Mouse (Mus musculus) left cerebral cortex, adult 2 months (tissue): Measurements from ENCODE around the gene 4930412O13Rik. TPM values are rescaled to one million over a fixed set of nuclear protein-coding genes. Genes with fewer than 3 reads are reported as not detected.

Source experiments
- DNase-seq, 2 experiments: peaks; one replicate each; pipeline ENCODE4 v3.0.0; 2021 to 2022; ENCODE audit warnings: low spot score in 2 of 2, mixed read lengths in 1 of 2; ENCODE audit errors: extremely low spot score in 1 of 2
- H3K27ac ChIP-seq: fragments of 200-600 bp; 2 replicates; pipeline ENCODE4 v1.8.1; 2022
- H3K4me3 ChIP-seq: fragments of 200-600 bp; 2 replicates; pipeline ENCODE4 v1.8.1; 2022
- CTCF ChIP-seq: fragments of 200-600 bp; IDR thresholded peaks from 2 replicates; pipeline ENCODE4 v1.8.1; 2022; ENCODE audit warnings: antibody characterized with exemption, mild to moderate bottlenecking, moderate library complexity
- intact Hi-C: fragments of 180-260 bp; cut with DNase I; formaldehyde crosslinking; loops from one replicate; pipeline ENCODE4 v1.15.1; 2025
- total RNA-seq, 2 experiments: library from RNA; stranded (reverse); gene quantifications; 2 replicates each; pipeline ENCODE4 v1.2.3; 2021

Gene 4930412O13Rik
- total RNA-seq, 2 experiments from 2014 or later = not detected

DNA sequence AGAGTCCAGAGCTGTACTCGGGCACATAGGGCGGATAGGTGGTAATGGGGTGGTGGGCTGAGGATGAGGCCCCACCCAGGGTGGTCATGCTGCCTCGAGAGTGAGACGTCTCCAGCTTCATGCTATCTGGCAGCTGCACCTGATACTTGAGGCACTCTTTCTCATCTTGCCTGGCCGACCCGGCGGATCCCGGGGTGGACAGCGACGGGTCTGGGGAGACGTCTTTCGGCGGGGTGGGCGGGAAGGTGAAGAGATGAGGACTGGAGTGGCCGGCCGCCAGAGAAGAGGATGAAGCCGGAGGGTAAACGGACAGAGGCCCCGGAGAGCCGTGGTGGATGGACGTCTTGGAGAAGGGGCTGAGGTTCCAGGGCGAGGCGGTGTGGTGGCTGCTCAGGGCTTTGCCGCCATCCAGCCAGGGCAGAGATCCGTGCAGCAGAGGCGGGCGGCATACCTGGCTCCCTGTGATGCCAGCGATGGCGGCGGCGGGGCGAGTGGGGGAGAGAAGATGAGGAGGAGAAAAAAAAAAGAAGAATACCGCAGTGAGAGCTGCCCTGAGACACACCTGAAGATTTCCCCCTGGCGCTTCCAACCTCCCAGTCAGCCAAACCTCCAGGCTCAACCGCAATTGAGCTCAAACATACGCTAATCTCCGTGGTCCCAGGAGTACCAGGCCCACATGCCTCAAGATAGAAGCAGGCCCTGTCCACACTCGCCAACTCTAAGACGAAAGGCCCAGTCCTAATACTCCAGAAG is 6.4 kb upstream of the 4930412O13Rik start:
- no peak overlapping the region for H3K4me3 ChIP-seq
- TF ChIP-seq CTCF = no peak
- DNase-seq = no peak
- intact Hi-C loops = loop anchor here (5.0 to 10.0 kb wide), 2 partner anchors 498 to 1120 kb away; partner anchors contain the start of gene Sfmbt2
- H3K27ac ChIP-seq = no peak overlapping the region

GRCm38 (mm10) chr2:9875220-9875619 is 5.8 kb upstream of the 4930412O13Rik start:
- Histone ChIP-seq H3K27ac (no peak overlapping the region), H3K4me3 (no peak overlapping the region)
- no peak for DNase-seq
- TF ChIP-seq CTCF = no peak
- intact Hi-C loops = loop anchor here (5.0 to 10.0 kb wide), 2 partner anchors 497 to 1120 kb away; partner anchors contain the start of gene Sfmbt2

- no peak overlapping the region for H3K27ac ChIP-seq
- intact Hi-C loops = loop anchor here (2.0 to 10.0 kb wide), 3 partner anchors 19 to 1121 kb away; partner anchors contain the start of gene Sfmbt2
- no peak for TF ChIP-seq CTCF
- no peak overlapping the region for H3K4me3 ChIP-seq
- no peak for DNase-seq
These were observed 5.2 kb upstream of the 4930412O13Rik start for GRCm38 (mm10) chr2:9875676-9876357.

DNA sequence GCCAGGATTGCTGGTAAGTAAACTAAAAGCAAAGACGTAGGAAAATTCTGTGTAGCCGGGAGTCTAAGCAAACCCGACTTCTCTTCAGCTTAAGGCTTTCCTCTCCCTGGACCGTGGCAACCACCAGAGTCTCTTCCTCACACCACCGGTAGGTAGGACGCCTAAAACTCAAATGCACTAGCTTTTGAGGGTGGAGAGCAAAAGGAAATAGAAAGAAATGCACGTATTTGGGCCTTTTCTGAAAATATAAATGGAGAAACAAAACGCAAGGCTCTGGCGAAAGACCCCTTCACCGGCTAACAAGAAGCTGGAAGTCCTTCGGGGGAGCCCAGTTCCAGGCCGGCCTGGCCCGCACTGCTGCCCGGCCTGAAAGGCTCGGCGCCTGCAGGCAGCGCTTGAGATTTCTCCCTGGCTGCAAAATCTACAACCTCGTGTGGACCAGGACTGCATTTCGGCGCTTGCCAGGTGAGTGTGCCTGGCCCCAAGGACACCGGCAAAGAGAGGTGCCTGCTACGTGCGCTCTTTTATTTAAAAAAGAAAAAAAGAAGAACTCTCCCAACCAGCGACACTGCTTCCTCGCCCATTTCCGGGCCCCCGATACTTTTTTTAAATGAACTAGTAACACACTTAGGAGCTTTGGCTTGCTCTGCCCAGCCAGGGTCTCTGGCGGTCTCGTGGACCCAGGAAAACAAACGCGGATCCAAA is 4.3 kb upstream of the 4930412O13Rik start:
- no peak overlapping the region for H3K4me3 ChIP-seq
- H3K27ac ChIP-seq = no peak overlapping the region
- no peak for DNase-seq
- no peak for TF ChIP-seq CTCF
- intact Hi-C loops = loop anchor here (2.0 to 10.0 kb wide), 3 partner anchors 18 to 1122 kb away; partner anchors contain the start of gene Sfmbt2

DNA sequence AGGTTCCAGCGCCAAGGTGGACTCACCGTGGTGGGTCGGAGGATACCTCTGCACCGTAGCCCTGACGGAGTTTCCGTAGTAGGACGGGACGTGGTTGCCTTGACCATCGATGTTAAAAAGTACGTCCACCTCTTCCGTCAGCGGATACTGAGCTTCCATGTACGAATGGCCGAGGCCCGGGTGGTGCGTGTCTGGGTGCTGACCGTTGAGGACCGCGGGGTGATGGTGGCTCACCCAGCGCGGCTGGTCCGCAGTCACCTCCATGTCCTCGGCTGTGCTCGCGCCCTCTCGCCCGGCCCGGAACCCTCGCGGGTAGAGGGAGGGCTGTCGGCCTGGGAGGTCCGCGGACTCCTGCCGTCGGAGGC is 3.7 kb upstream of the 4930412O13Rik start:
- intact Hi-C loops = loop anchor here (2.0 to 10.0 kb wide), 3 partner anchors 17 to 1123 kb away; partner anchors contain the start of gene Sfmbt2
- no peak for TF ChIP-seq CTCF
- DNase-seq = no peak
- Histone ChIP-seq H3K4me3 (no peak overlapping the region), H3K27ac (no peak overlapping the region)

DNA sequence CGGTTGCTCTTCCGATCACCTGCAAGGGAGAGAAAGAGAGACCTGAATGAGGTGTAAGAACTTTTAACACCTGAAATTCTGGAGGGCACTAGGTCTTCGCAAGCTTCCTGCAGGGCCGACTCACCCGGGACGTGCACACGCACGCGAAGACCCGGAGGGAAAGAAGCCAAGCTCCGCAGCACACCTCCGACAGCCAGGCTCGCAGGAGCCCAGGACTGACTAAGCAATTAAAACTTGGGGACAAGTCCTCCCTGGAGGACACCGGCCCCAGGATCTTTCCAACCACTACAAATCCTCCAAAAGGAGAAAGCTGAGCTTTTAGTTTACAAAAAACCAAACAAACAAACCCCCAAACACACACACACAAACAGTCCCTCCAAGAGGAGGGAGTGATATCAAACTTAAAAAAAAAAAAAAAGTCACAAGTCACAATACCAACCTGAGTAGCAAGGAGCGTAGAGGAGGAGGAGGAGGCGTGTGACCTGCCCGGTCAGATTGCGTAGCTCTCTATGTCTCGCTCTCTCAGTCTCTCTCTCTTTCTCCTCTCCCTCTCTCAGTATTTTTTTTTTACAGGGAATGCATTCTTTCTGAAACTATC is 3.0 kb upstream of the 4930412O13Rik start:
- intact Hi-C loops = loop anchor here (2.0 to 10.0 kb wide), 3 partner anchors 17 to 1123 kb away; partner anchors contain the start of gene Sfmbt2
- DNase-seq = no peak
- H3K4me3 ChIP-seq = peak overlapping the region; percentile 9; the same call in 1 of the 2 replicates
- TF ChIP-seq CTCF = no peak
- H3K27ac ChIP-seq = no peak overlapping the region

GRCm38 (mm10) chr2:9878564-9879081 is 2.4 kb upstream of the 4930412O13Rik start:
- no peak for DNase-seq
- H3K4me3 ChIP-seq = peak overlapping the region; percentile 9; the same call in 1 of the 2 replicates
- no peak overlapping the region for H3K27ac ChIP-seq
- no peak for TF ChIP-seq CTCF
- intact Hi-C loops = loop anchor here (5.0 to 10.0 kb wide), 2 partner anchors 494 to 1124 kb away; partner anchors contain the start of gene Sfmbt2

- Histone ChIP-seq H3K4me3 (peak overlapping the region; percentile 9; the same call in 1 of the 2 replicates), H3K27ac (no peak overlapping the region)
- TF ChIP-seq CTCF = no peak
- intact Hi-C loops = loop anchor here (5.0 to 10.0 kb wide), 2 partner anchors 493 to 1124 kb away; partner anchors contain the start of gene Sfmbt2
- no peak for DNase-seq
These were observed 2.0 kb upstream of the 4930412O13Rik start for GRCm38 (mm10) chr2:9879092-9879491.

DNA sequence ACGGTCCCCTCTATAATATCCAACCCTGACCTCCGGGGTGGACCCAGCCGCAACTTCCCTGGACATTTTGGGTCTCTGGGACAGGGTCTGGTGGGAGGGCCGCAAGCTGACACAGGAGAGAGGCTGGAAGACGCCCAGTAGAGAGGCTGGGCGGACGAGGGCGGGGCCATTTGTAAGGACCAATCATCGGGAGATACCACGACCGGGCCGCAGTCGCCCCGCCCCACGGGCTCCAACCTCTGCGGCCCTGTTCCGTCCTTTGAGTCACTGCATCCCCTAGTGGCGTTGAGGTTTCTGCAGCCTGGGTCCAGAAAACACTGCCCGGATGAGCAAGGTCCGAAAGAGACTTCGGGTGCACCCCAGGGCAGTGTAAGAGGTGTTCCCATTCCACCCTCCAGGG is 1.6 kb upstream of the 4930412O13Rik start:
- Histone ChIP-seq H3K4me3 (peak overlapping the region; percentile 9; the same call in 1 of the 2 replicates), H3K27ac (no peak overlapping the region)
- TF ChIP-seq CTCF = peak; percentile 55
- peak in 1 of 2 experiments; percentile 40 for DNase-seq
- intact Hi-C loops = loop anchor here (5.0 to 10.0 kb wide), 2 partner anchors 493 to 1125 kb away; partner anchors contain the start of gene Sfmbt2

GRCm38 (mm10) chr2:9880271-9880670 is 781 bp upstream of the 4930412O13Rik start:
- no peak for TF ChIP-seq CTCF
- intact Hi-C loops = loop anchor here (10.0 kb wide), 1 partner anchor 1205 kb away; no protein-coding TSS in a partner anchor
- Histone ChIP-seq H3K4me3 (no peak overlapping the region), H3K27ac (no peak overlapping the region)
- DNase-seq = no peak
